ENCODE assay signal across 8 mouse cellular contexts in genomic region chr16:11455545-11456140, GRCm38 (mm10).
DNase-seq lines count a peak whose midpoint lies in the region; ATAC-seq and TF ChIP-seq lines count a peak whose summit lies in the region.

No protein-coding gene starts in this region.

- H3K36me3 ChIP-seq in hindbrain, postnatal 0 days (ENCODE audit: insufficient read depth, low read length) = peaks cover 24% of the 10 kb centered on the region
- H3K36me3 ChIP-seq in hindbrain, embryonic 13.5 days = peaks cover 53% of the 10 kb centered on the region
- H3K36me3 ChIP-seq in intestine, embryonic 16.5 days (ENCODE audit: control insufficient read depth, insufficient read depth, low read length) = no peaks in the 10 kb centered on the region

- no peak for ATAC-seq in hindbrain, postnatal 0 days
- no peak for ATAC-seq in hindbrain, embryonic 13.5 days (ENCODE audit: low FRiP score)
- peak; percentile 29 for ATAC-seq in inflammation-experienced regulatory T-cells, adult 6 months
- no peak for ATAC-seq in intestine, embryonic 16.5 days

- no peaks in the 10 kb centered on the region for H3K27me3 ChIP-seq in hindbrain, postnatal 0 days (ENCODE audit: insufficient read depth, low read length)
- no peaks in the 10 kb centered on the region for H3K27me3 ChIP-seq in hindbrain, embryonic 13.5 days
- H3K27me3 ChIP-seq in intestine, embryonic 16.5 days (replicated peaks; ENCODE audit: control insufficient read depth, insufficient read depth, low read length) = no peaks in the 10 kb centered on the region

- 83% methylated on average over 5 of the region's 5 CpGs for WGBS in hindbrain, postnatal 0 days
- 86% methylated on average over 5 of the region's 5 CpGs for WGBS in hindbrain, embryonic 13.5 days
- WGBS in intestine, embryonic 16.5 days = 79% methylated on average over 5 of the region's 5 CpGs

- no peaks in the 10 kb centered on the region for H3K4me1 ChIP-seq in hindbrain, postnatal 0 days (ENCODE audit: insufficient read depth, low read length)
- peaks cover 7% of the 10 kb centered on the region for H3K4me1 ChIP-seq in hindbrain, embryonic 13.5 days (replicated peaks)
- H3K4me1 ChIP-seq in intestine, embryonic 16.5 days (ENCODE audit: control insufficient read depth, insufficient read depth, low read length) = no peaks in the 10 kb centered on the region

- DNase-seq in hindbrain, postnatal 0 days (ENCODE audit: low spot score) = no peak
- peak; percentile 84 for DNase-seq in 416B (ENCODE audit: low read depth)
- DNase-seq in Muller cell, postnatal 12 days (ENCODE audit: inconsistent ontology term) = peak; percentile 37
- no peak for DNase-seq in thymus, postnatal 4 days
- DNase-seq in spleen, postnatal 14 days (ENCODE audit: low spot score in 2 of 2) = no peak

- H3K27ac ChIP-seq in hindbrain, postnatal 0 days = no peak overlapping the region
- no peak overlapping the region for H3K27ac ChIP-seq in hindbrain, embryonic 13.5 days
- H3K27ac ChIP-seq in intestine, embryonic 16.5 days (ENCODE audit: low read length) = no peak overlapping the region

- no peak overlapping the region for H3K9ac ChIP-seq in hindbrain, postnatal 0 days (replicated peaks; ENCODE audit: low read length)
- no peak overlapping the region for H3K9ac ChIP-seq in hindbrain, embryonic 13.5 days
- H3K9ac ChIP-seq in intestine, embryonic 16.5 days (ENCODE audit: low read depth, low read length) = no peak overlapping the region

- no peaks in the 10 kb centered on the region for H3K9me3 ChIP-seq in hindbrain, postnatal 0 days (ENCODE audit: low read length)
- peaks cover 5% of the 10 kb centered on the region; the same call in 1 of the 2 replicates for H3K9me3 ChIP-seq in hindbrain, embryonic 13.5 days
- peaks cover 3% of the 10 kb centered on the region; the same call in 1 of the 2 replicates for H3K9me3 ChIP-seq in intestine, embryonic 16.5 days (ENCODE audit: control insufficient read depth, low read length)

- peak; percentile 53 for TF ChIP-seq CTCF in hindbrain, postnatal 0 days (IDR thresholded peaks at IDR 0.05; ENCODE audit: low read depth)

- H3K4me3 ChIP-seq in hindbrain, postnatal 0 days (ENCODE audit: low read length) = no peak overlapping the region
- H3K4me3 ChIP-seq in hindbrain, embryonic 13.5 days = no peak overlapping the region
- no peak overlapping the region for H3K4me3 ChIP-seq in intestine, embryonic 16.5 days (ENCODE audit: low read length)

- no peak overlapping the region for H3K4me2 ChIP-seq in hindbrain, postnatal 0 days (ENCODE audit: low read depth, low read length)
- no peak overlapping the region for H3K4me2 ChIP-seq in hindbrain, embryonic 13.5 days
- H3K4me2 ChIP-seq in intestine, embryonic 16.5 days (ENCODE audit: low read depth, low read length) = no peak overlapping the region

Comparison
In these comparisons a context has a peak if more than half of its experiments do, and no peak if none do; other contexts are left out.
1. DNase-seq: peak in 416B (single experiment) and Muller cell, postnatal 12 days (single experiment); none in hindbrain, postnatal 0 days (single experiment), thymus, postnatal 4 days (single experiment) and spleen, postnatal 14 days (0 of 2).